Mouse (Mus musculus) liver, embryonic 15.5 days (tissue): ENCODE results near the gene Sparcl1. TPM values are rescaled to one million over a fixed set of nuclear protein-coding genes. Genes with fewer than 3 reads are reported as not detected.

ENCODE experiments used
- ATAC-seq: fragments of 200-750 bp; cut with Nextera tagmentation; 2 replicates; pipeline ENCODE4 v1.8.0; 2017; ENCODE audit warnings: moderate number of reproducible peaks, mild to moderate bottlenecking, moderate library complexity; ENCODE audit not compliant: insufficient read depth
- H3K27ac ChIP-seq: fragments of 300-500 bp; sonication (generic); replicated peaks from 2 replicates; pipeline ENCODE4 v1.5.1; 2015; ENCODE audit warnings: mild to moderate bottlenecking, inconsistent platforms
- H3K27me3 ChIP-seq: fragments of 300-500 bp; sonication (generic); 2 replicates; pipeline ENCODE4 v1.6.1; 2015; ENCODE audit warnings: mild to moderate bottlenecking, inconsistent platforms
- H3K36me3 ChIP-seq: fragments of 300-500 bp; sonication (generic); replicated peaks from 2 replicates; pipeline ENCODE4 v1.6.1; 2015; ENCODE audit warnings: moderate library complexity, mild to moderate bottlenecking, inconsistent platforms
- H3K4me1 ChIP-seq: fragments of 300-500 bp; sonication (generic); replicated peaks from 2 replicates; pipeline ENCODE4 v1.6.1; 2015; ENCODE audit warnings: inconsistent platforms
- H3K4me2 ChIP-seq: fragments of 300-500 bp; sonication (generic); 2 replicates; pipeline ENCODE4 v1.6.1; 2015; ENCODE audit warnings: moderate library complexity, mild to moderate bottlenecking, inconsistent platforms
- H3K4me3 ChIP-seq: fragments of 300-500 bp; sonication (generic); replicated peaks from 2 replicates; pipeline ENCODE4 v1.5.1; 2015; ENCODE audit warnings: mild to moderate bottlenecking, inconsistent platforms
- H3K9ac ChIP-seq: fragments of 300-500 bp; sonication (generic); 2 replicates; pipeline ENCODE4 v1.6.1; 2015; ENCODE audit warnings: moderate library complexity, mild to moderate bottlenecking, inconsistent platforms
- H3K9me3 ChIP-seq: fragments of 300-500 bp; sonication (generic); replicated peaks from 2 replicates; pipeline ENCODE4 v1.6.1; 2016; ENCODE audit warnings: inconsistent platforms
- WGBS: fragments of 180-500 bp; shearing (Covaris S2); methylation state at CpG from one replicate; pipeline ENCODE4 v1.1.7; 2015; ENCODE audit warnings: mixed read lengths; ENCODE audit not compliant: insufficient replicate concordance; 5-methylcytosine and 5-hydroxymethylcytosine counted together
- polyA plus RNA-seq: library from polyadenylated mRNA; unstranded; fragments of >200 nt; fragmentation: Nextera tagmentation; extraction: Ambion mirVana; gene quantifications from 2 replicates; pipeline ENCODE4 v1.2.1, GENCODE M21; 2015

The Sparcl1 gene
- polyA plus RNA-seq, 1 experiment from 2014 or later, result 3.2 TPM

- Histone ChIP-seq H3K27me3 (peaks cover 30% of the 10 kb centered on the region), H3K4me2 (no peak overlapping the region), H3K4me1 (no peaks in the 10 kb centered on the region), H3K9me3 (no peaks in the 10 kb centered on the region), H3K4me3 (no peak overlapping the region), H3K36me3 (no peaks in the 10 kb centered on the region), H3K9ac (no peak overlapping the region), H3K27ac (no peak overlapping the region)
- no peak for ATAC-seq
- 61% methylated on average over 6 of the region's 6 CpGs for WGBS
Observed at GRCm38 (mm10) chr5:104080736-104081135, 32.8 kb downstream of the Sparcl1 start.

GRCm38 (mm10) chr5:104077508-104077907, 36.0 kb downstream of the Sparcl1 start, which contains the start of gene Gm17660:
TSS of gene Gm17660 (minus strand) at chr5:104077608.
- 68% methylated on average over 7 of the region's 7 CpGs for WGBS
- Histone ChIP-seq H3K4me1 (peaks cover 1% of the 10 kb centered on the region; the same call in 1 of the 2 replicates), H3K27ac (no peak within 1 kb of the TSS), H3K36me3 (no peaks in the 10 kb centered on the region), H3K9ac (no peak within 1 kb of the TSS), H3K27me3 (peaks cover 43% of the 10 kb centered on the region), H3K9me3 (no peaks in the 10 kb centered on the region), H3K4me3 (no peak within 1 kb of the TSS), H3K4me2 (no peak within 1 kb of the TSS)
- no peak for ATAC-seq

GRCm38 (mm10) chr5:104076361-104076760, 37.2 kb downstream of the Sparcl1 start:
- Histone ChIP-seq H3K9ac (no peak overlapping the region), H3K4me2 (no peak overlapping the region), H3K9me3 (no peaks in the 10 kb centered on the region), H3K27me3 (peaks cover 43% of the 10 kb centered on the region), H3K36me3 (no peaks in the 10 kb centered on the region), H3K4me3 (no peak overlapping the region), H3K27ac (no peak overlapping the region), H3K4me1 (peaks cover 6% of the 10 kb centered on the region; the same call in 1 of the 2 replicates)
- WGBS, result 26% methylated on average over 10 of the region's 10 CpGs
- ATAC-seq, result no peak

- Histone ChIP-seq H3K9ac (no peak overlapping the region), H3K4me2 (no peak overlapping the region), H3K36me3 (no peaks in the 10 kb centered on the region), H3K4me3 (no peak overlapping the region), H3K27me3 (peaks cover 37% of the 10 kb centered on the region), H3K4me1 (peaks cover 9% of the 10 kb centered on the region; the same call in 1 of the 2 replicates), H3K9me3 (no peaks in the 10 kb centered on the region), H3K27ac (no peak overlapping the region)
- WGBS, result 23% methylated on average over 12 of the region's 12 CpGs
- no peak for ATAC-seq
Observed at GRCm38 (mm10) chr5:104074388-104074787, 39.1 kb downstream of the Sparcl1 start.

- H3K9me3 ChIP-seq, result no peaks in the 10 kb centered on the region
- H3K27me3 ChIP-seq, result peaks cover 34% of the 10 kb centered on the region
- H3K36me3 ChIP-seq, result no peaks in the 10 kb centered on the region
- no peak overlapping the region for H3K9ac ChIP-seq
- no peak overlapping the region for H3K4me2 ChIP-seq
- WGBS, result 81% methylated on average over 5 of the region's 5 CpGs
- no peak overlapping the region for H3K27ac ChIP-seq
- H3K4me1 ChIP-seq, result peaks cover 9% of the 10 kb centered on the region; the same call in 1 of the 2 replicates
- no peak for ATAC-seq
- H3K4me3 ChIP-seq, result no peak overlapping the region
Observed at GRCm38 (mm10) chr5:104073602-104074001, 39.9 kb downstream of the Sparcl1 start.

- no peak overlapping the region for H3K27ac ChIP-seq
- H3K9ac ChIP-seq, result no peak overlapping the region
- H3K4me1 ChIP-seq, result peaks cover 9% of the 10 kb centered on the region; the same call in 1 of the 2 replicates
- H3K9me3 ChIP-seq, result no peaks in the 10 kb centered on the region
- H3K4me2 ChIP-seq, result no peak overlapping the region; the same call in 1 of the 2 replicates
- no peak overlapping the region for H3K4me3 ChIP-seq
- whole genome bisulfite sequencing, result 31% methylated on average over 6 of the region's 8 CpGs
- 0 out of 2 replicates have a peak, but pooled peaks have one; percentile 22 for ATAC-seq
- no peaks in the 10 kb centered on the region for H3K36me3 ChIP-seq
- peaks cover 29% of the 10 kb centered on the region for H3K27me3 ChIP-seq
Observed at GRCm38 (mm10) chr5:104072272-104072886, 41.2 kb downstream of the Sparcl1 start.

- Histone ChIP-seq H3K9ac (no peak overlapping the region), H3K9me3 (no peaks in the 10 kb centered on the region), H3K27me3 (peaks cover 16% of the 10 kb centered on the region), H3K36me3 (no peaks in the 10 kb centered on the region), H3K4me1 (peaks cover 9% of the 10 kb centered on the region; the same call in 1 of the 2 replicates), H3K4me3 (no peak overlapping the region), H3K27ac (no peak overlapping the region), H3K4me2 (no peak overlapping the region)
- no peak for ATAC-seq
- 36% methylated on average over 4 of the region's 4 CpGs for WGBS
Observed at GRCm38 (mm10) chr5:104071048-104071447, 42.5 kb downstream of the Sparcl1 start.

GRCm38 (mm10) chr5:104068751-104069150, 44.8 kb downstream of the Sparcl1 start:
- H3K27me3 ChIP-seq, result no peaks in the 10 kb centered on the region
- no peak overlapping the region for H3K9ac ChIP-seq
- H3K27ac ChIP-seq, result no peak overlapping the region
- peaks cover 11% of the 10 kb centered on the region for H3K36me3 ChIP-seq
- H3K4me3 ChIP-seq, result no peak overlapping the region
- H3K9me3 ChIP-seq, result no peaks in the 10 kb centered on the region
- peaks cover 13% of the 10 kb centered on the region for H3K4me1 ChIP-seq
- WGBS, result 69% methylated on average over 7 of the region's 7 CpGs
- H3K4me2 ChIP-seq, result no peak overlapping the region
- no peak for ATAC-seq

GRCm38 (mm10) chr5:104062773-104063551, 50.6 kb downstream of the Sparcl1 start:
- 47% methylated on average over 11 of the region's 11 CpGs for WGBS
- H3K4me1 ChIP-seq, result peaks cover 30% of the 10 kb centered on the region
- H3K9me3 ChIP-seq, result no peaks in the 10 kb centered on the region
- H3K27ac ChIP-seq, result peak overlapping the region; percentile 85
- peak; percentile 100 for ATAC-seq
- H3K9ac ChIP-seq, result peak overlapping the region; percentile 50
- H3K27me3 ChIP-seq, result no peaks in the 10 kb centered on the region
- H3K4me3 ChIP-seq, result no peak overlapping the region; the same call in 1 of the 2 replicates
- H3K4me2 ChIP-seq, result peak overlapping the region; percentile 67
- peaks cover 63% of the 10 kb centered on the region for H3K36me3 ChIP-seq

- peak overlapping the region; percentile 85 for H3K27ac ChIP-seq
- H3K4me2 ChIP-seq, result peak overlapping the region; percentile 67
- H3K36me3 ChIP-seq, result peaks cover 66% of the 10 kb centered on the region
- H3K9ac ChIP-seq, result peak overlapping the region; percentile 12
- ATAC-seq, result peak; percentile 69
- no peak overlapping the region for H3K4me3 ChIP-seq
- peaks cover 38% of the 10 kb centered on the region for H3K4me1 ChIP-seq
- 75% methylated on average over 13 of the region's 13 CpGs for WGBS
- no peaks in the 10 kb centered on the region for H3K9me3 ChIP-seq
- no peaks in the 10 kb centered on the region for H3K27me3 ChIP-seq
Observed at GRCm38 (mm10) chr5:104061936-104062772, 51.4 kb downstream of the Sparcl1 start.
